Mouse (Mus musculus) spleen, adult 2 months (tissue): ENCODE data around the gene Calcrl.

Experiments
- CTCF ChIP-seq: fragments of 200-500 bp; IDR thresholded peaks from 2 replicates; pipeline ENCODE4 v1.5.1; 2011; ENCODE audit warnings: mild to moderate bottlenecking, inconsistent platforms; ENCODE audit not compliant: insufficient read depth, insufficient read length, insufficient replicate concordance; ENCODE audit errors: extremely low read depth
- POLR2A ChIP-seq: fragments of 200-500 bp; IDR thresholded peaks from 2 replicates; pipeline ENCODE4 v1.6.1; 2011; ENCODE audit warnings: low read depth, low read length, inconsistent platforms

DNA sequence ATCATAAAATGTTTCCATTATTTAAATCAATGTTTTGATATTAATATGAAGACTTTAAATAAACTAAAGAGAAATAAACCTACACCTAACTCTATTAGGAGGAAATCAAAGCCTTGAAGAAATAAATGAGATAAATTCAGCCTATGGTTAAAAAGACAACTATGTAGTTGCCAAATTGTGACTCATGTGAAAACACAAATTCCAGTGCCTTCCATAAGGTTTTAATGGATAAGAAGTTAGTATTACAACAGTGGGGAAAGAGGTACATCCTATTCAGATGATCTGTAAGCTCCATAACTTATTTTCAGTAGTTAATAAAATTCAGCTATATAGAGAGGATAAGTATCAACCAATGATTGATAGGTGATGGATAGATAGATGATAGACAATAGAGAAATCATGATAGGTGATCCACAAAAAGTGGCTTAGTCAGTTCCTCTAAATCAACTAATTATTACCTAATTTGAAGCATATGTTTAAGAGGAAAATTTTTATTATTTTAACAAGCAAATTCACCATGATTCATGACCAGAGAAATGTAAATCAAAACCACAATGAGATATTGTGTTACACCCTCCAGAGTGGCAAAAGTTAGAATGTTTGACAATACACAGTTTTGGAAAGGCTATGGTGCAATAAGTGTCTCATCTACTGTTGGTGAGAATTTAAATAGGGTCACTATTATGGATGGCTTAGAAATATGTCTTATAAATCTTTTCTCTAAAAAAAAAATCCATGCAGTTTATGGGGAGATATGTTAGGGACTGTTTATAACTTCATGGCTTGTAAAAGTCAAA is 15.2 kb downstream of the Calcrl start:
- TF ChIP-seq CTCF: no peak
- no peak for TF ChIP-seq POLR2A
